Mouse (Mus musculus): ENCODE data around the gene Gmpr. TPM values are rescaled to one million over a fixed set of nuclear protein-coding genes. Genes with fewer than 3 reads are reported as not detected.
A peak's percentile ranks its signal among the peaks of the same experiment; 100 is the strongest.

The Gmpr gene
- polyA plus RNA-seq, 1 experiment from 2014 or later, result 24.9 TPM

GRCm38 (mm10) chr13:45528787-45529186, 21.5 kb downstream of the Gmpr start:
- no peaks in the 10 kb centered on the region for H3K36me3 ChIP-seq
- H3K27ac ChIP-seq, result no peak overlapping the region
- WGBS, result 82% methylated on average over 4 of the region's 4 CpGs
- H3K9me3 ChIP-seq, result no peaks in the 10 kb centered on the region
- ATAC-seq (ENCODE audit: low FRiP score, low read depth), result no peak
- no peak overlapping the region for H3K4me2 ChIP-seq (replicated peaks)
- H3K4me3 ChIP-seq, result no peak overlapping the region
- no peak overlapping the region for H3K9ac ChIP-seq
- peaks cover 15% of the 10 kb centered on the region; the same call in 1 of the 2 replicates for H3K4me1 ChIP-seq
- H3K27me3 ChIP-seq (replicated peaks), result no peaks in the 10 kb centered on the region

DNA sequence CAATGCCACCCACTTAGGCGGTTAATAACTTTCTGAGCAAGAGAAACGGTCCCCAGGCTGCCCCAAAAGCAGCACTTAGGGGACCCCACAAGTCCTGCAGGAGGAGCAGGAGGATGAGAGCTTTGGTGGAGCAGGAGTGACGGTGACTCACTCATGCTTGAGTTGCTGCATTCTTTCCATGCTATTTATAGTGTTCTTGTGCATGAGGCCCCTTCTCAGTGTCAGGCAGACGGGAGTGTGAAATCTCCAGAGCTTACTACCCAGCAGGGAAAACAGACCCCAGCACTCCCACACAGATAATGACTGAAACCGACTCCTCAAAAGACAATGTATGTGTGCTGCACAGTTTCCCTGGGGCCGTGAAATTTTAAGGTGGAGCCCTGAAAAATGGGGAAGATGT, 23.5 kb downstream of the Gmpr start:
- Histone ChIP-seq H3K4me2 (replicated peaks) (no peak overlapping the region), H3K9me3 (no peaks in the 10 kb centered on the region), H3K27me3 (replicated peaks) (no peaks in the 10 kb centered on the region), H3K27ac (no peak overlapping the region), H3K4me3 (no peak overlapping the region), H3K9ac (no peak overlapping the region), H3K36me3 (no peaks in the 10 kb centered on the region), H3K4me1 (peaks cover 15% of the 10 kb centered on the region; the same call in 1 of the 2 replicates)
- WGBS, result 23% methylated on average over 6 of the region's 6 CpGs
- no peak for ATAC-seq (ENCODE audit: low FRiP score, low read depth)

DNA sequence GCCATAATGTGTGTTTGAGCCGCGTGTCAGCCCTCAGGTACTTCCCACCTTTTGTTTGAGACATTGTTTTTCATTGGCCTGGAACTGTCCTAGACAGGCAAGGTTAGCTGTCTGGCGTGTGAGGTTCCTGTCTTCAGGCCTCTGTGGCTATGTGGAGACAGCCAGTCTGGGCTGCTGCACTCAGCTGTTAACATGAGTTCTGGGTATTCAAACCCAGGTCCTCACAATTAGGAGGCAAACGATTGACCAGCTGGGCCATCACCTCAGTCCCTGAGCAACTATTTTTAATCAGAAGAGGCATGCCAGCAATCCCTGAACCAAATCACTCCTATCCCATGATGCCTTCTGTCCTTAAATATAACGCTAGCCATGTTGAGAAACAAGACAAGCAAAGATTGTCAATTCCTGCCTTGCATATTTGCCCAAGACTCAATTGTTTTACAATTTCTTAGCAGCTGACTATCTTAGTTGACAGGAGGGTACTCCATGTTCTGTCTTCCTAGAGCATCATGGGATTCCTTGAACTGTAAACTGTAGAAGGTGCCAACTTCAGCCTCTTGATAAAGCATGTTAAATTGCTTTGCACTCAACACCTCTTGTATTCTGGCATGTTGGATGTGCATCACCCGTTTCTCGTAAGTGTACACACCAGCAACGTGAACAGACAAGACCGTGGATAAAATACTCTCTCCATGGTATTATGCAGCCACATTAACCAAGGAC, 28.6 kb downstream of the Gmpr start:
- H3K9me3 ChIP-seq, result no peaks in the 10 kb centered on the region
- ATAC-seq (ENCODE audit: low FRiP score, low read depth), result no peak
- H3K4me2 ChIP-seq (replicated peaks), result no peak overlapping the region
- H3K4me3 ChIP-seq, result no peak overlapping the region
- no peaks in the 10 kb centered on the region for H3K36me3 ChIP-seq
- H3K27ac ChIP-seq, result no peak overlapping the region
- peaks cover 9% of the 10 kb centered on the region; the same call in 1 of the 2 replicates for H3K4me1 ChIP-seq
- 89% methylated on average over 9 of the region's 9 CpGs for WGBS
- no peak overlapping the region for H3K9ac ChIP-seq
- no peaks in the 10 kb centered on the region for H3K27me3 ChIP-seq (replicated peaks)

GRCm38 (mm10) chr13:45537110-45537509, 29.9 kb downstream of the Gmpr start:
- no peak overlapping the region for H3K4me2 ChIP-seq (replicated peaks)
- H3K4me1 ChIP-seq, result peaks cover 6% of the 10 kb centered on the region; the same call in 1 of the 2 replicates
- H3K9me3 ChIP-seq, result no peaks in the 10 kb centered on the region
- no peaks in the 10 kb centered on the region for H3K27me3 ChIP-seq (replicated peaks)
- no peak overlapping the region for H3K4me3 ChIP-seq
- H3K9ac ChIP-seq, result no peak overlapping the region
- no peak overlapping the region for H3K27ac ChIP-seq
- 86% methylated on average over 9 of the region's 9 CpGs for WGBS
- no peaks in the 10 kb centered on the region for H3K36me3 ChIP-seq
- no peak for ATAC-seq (ENCODE audit: low FRiP score, low read depth)

DNA sequence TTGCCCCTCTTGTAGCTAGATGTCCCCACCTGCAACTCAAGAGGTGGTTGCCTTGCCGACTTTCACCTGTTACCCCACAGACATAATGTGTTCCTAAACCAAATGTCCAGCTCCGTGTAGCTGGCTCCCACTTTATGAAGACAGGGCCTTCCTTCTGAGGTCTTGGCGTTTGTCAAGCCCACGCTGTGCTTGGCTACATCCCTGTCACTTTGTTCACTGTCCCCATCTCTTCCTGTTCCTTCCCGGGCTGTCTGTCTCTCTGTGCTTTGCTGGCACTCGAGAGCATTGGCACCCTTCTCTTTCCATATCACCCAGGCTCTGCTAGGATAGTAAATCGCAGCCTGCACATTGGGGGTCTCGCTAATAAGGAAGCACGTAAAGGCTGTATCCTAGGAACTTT, 30.8 kb downstream of the Gmpr start:
- ATAC-seq (ENCODE audit: low FRiP score, low read depth), result no peak
- H3K9me3 ChIP-seq, result no peaks in the 10 kb centered on the region
- H3K4me2 ChIP-seq (replicated peaks), result no peak overlapping the region
- H3K36me3 ChIP-seq, result no peaks in the 10 kb centered on the region
- H3K4me3 ChIP-seq, result no peak overlapping the region
- H3K4me1 ChIP-seq, result peaks cover 6% of the 10 kb centered on the region; the same call in 1 of the 2 replicates
- H3K27me3 ChIP-seq (replicated peaks), result no peaks in the 10 kb centered on the region
- H3K9ac ChIP-seq, result no peak overlapping the region
- WGBS, result 83% methylated on average over 9 of the region's 9 CpGs
- no peak overlapping the region for H3K27ac ChIP-seq

DNA sequence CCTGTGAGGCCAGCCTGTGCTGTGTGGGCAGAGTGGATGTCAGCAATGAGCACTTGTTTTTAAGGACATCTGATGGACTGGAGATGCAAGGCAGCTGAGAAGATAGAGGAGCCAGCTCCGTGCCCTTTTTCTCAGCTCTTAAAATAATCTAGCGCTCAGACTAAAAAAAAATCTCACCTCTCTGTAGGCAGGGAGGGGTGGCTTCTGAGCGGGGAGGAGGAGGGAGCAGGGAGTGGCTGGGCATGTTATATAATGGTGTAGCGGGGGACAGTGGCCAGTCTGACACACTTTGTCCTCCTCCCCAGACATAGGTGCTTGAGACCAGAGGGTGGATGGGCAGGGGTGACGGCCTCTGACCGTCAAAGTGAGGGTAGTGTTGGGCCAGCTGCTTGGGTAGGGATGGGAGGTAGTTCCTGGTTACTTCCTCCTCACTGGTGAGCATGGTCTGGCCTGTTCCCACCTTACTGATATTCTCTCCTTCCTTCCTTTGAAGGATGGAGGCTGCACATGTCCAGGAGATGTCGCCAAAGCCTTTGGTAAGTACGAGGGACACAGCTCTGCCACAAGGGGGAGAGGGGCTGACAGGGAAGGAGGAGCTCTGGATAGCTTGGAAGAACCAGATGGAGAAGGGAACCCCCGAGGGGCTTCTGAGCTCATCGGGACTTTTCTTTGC, 31.4 kb downstream of the Gmpr start:
- WGBS, result 34% methylated on average over 10 of the region's 10 CpGs
- no peaks in the 10 kb centered on the region for H3K27me3 ChIP-seq (replicated peaks)
- H3K4me3 ChIP-seq, result peak overlapping the region; percentile 27; the same call in 1 of the 2 replicates
- peak; percentile 92 for ATAC-seq (ENCODE audit: low FRiP score, low read depth)
- no peaks in the 10 kb centered on the region for H3K9me3 ChIP-seq
- H3K4me1 ChIP-seq, result peaks cover 6% of the 10 kb centered on the region; the same call in 1 of the 2 replicates
- peak overlapping the region; percentile 60 for H3K4me2 ChIP-seq (replicated peaks)
- H3K36me3 ChIP-seq, result no peaks in the 10 kb centered on the region
- no peak overlapping the region for H3K9ac ChIP-seq
- no peak overlapping the region for H3K27ac ChIP-seq

DNA sequence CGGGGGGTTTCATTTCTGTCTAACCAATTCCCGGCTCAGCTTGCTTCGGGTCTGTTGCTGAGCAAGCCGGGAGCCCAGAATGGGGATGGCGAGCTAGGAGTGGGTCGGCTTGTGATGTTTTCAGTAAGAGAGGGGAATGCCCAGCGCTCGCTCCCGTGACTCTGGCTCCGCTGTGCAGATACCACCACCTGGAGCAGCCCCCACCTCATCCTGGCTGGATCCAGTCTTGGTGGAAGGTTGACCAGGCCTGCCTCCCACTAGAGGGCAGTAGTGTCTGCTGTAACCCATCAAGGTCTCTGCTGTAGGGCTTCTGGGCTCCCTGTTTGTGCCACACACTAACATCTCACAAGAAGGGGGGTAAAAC, 31.9 kb downstream of the Gmpr start:
- Histone ChIP-seq H3K27ac (no peak overlapping the region), H3K27me3 (replicated peaks) (no peaks in the 10 kb centered on the region), H3K9me3 (no peaks in the 10 kb centered on the region), H3K4me2 (replicated peaks) (peak overlapping the region; percentile 60), H3K36me3 (no peaks in the 10 kb centered on the region), H3K4me1 (peaks cover 6% of the 10 kb centered on the region; the same call in 1 of the 2 replicates), H3K4me3 (peak overlapping the region; percentile 27; the same call in 1 of the 2 replicates), H3K9ac (no peak overlapping the region)
- ATAC-seq (ENCODE audit: low FRiP score, low read depth), result peak; percentile 95
- 11% methylated on average over 10 of the region's 10 CpGs for WGBS

GRCm38 (mm10) chr13:45545974-45546373, 38.7 kb downstream of the Gmpr start:
- WGBS, result 91% methylated on average over 13 of the region's 13 CpGs
- Histone ChIP-seq H3K4me3 (no peak overlapping the region), H3K27me3 (replicated peaks) (no peaks in the 10 kb centered on the region), H3K4me1 (peaks cover 4% of the 10 kb centered on the region; the same call in 1 of the 2 replicates), H3K36me3 (no peaks in the 10 kb centered on the region), H3K4me2 (replicated peaks) (no peak overlapping the region), H3K27ac (no peak overlapping the region), H3K9ac (no peak overlapping the region), H3K9me3 (no peaks in the 10 kb centered on the region)
- ATAC-seq (ENCODE audit: low FRiP score, low read depth), result no peak

DNA sequence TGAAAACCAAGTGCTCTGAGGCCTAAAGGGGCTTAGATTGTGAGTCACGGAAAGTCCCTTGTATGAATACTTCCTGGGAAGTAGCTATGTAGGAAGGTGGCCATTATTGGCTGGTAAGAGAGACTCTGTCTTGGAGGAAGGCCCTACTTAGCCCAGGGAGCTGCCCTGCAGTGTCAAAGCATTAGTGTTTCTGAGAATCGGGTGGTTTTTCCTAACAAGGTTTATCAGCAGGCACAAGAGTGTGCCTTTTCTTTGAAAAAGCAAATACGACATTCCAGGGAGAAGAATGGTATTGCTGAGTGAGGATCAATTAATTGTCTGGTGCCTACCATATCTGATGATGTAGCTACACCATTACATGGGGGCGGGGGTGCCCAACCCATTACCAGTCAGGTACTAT, 39.7 kb downstream of the Gmpr start:
- peaks cover 4% of the 10 kb centered on the region; the same call in 1 of the 2 replicates for H3K4me1 ChIP-seq
- no peak for ATAC-seq (ENCODE audit: low FRiP score, low read depth)
- H3K4me2 ChIP-seq (replicated peaks), result no peak overlapping the region
- no peak overlapping the region for H3K27ac ChIP-seq
- H3K4me3 ChIP-seq, result no peak overlapping the region
- WGBS, result 85% methylated on average over 4 of the region's 4 CpGs
- no peaks in the 10 kb centered on the region for H3K9me3 ChIP-seq
- no peak overlapping the region for H3K9ac ChIP-seq
- no peaks in the 10 kb centered on the region for H3K36me3 ChIP-seq
- H3K27me3 ChIP-seq (replicated peaks), result no peaks in the 10 kb centered on the region

- no peak overlapping the region for H3K4me3 ChIP-seq
- no peak overlapping the region for H3K4me2 ChIP-seq (replicated peaks)
- no peak overlapping the region for H3K9ac ChIP-seq
- WGBS, result 76% methylated on average over 5 of the region's 5 CpGs
- ATAC-seq (ENCODE audit: low FRiP score, low read depth), result no peak
- H3K4me1 ChIP-seq, result peaks cover 4% of the 10 kb centered on the region; the same call in 1 of the 2 replicates
- H3K36me3 ChIP-seq, result no peaks in the 10 kb centered on the region
- H3K27me3 ChIP-seq (replicated peaks), result no peaks in the 10 kb centered on the region
- no peaks in the 10 kb centered on the region for H3K9me3 ChIP-seq
- H3K27ac ChIP-seq, result no peak overlapping the region
Observed at GRCm38 (mm10) chr13:45547549-45547948, 40.3 kb downstream of the Gmpr start.

GRCm38 (mm10) chr13:45553674-45554073, 46.4 kb downstream of the Gmpr start:
- no peak for ATAC-seq (ENCODE audit: low FRiP score, low read depth)
- Histone ChIP-seq H3K4me2 (replicated peaks) (no peak overlapping the region), H3K27me3 (replicated peaks) (no peaks in the 10 kb centered on the region), H3K36me3 (no peaks in the 10 kb centered on the region), H3K4me3 (no peak overlapping the region), H3K9ac (no peak overlapping the region), H3K9me3 (no peaks in the 10 kb centered on the region), H3K27ac (no peak overlapping the region), H3K4me1 (peaks cover 4% of the 10 kb centered on the region)
- WGBS, result 73% methylated on average over 7 of the region's 7 CpGs

- 73% methylated on average over 4 of the region's 4 CpGs for WGBS
- Histone ChIP-seq H3K4me2 (replicated peaks) (no peak overlapping the region), H3K9me3 (no peaks in the 10 kb centered on the region), H3K36me3 (no peaks in the 10 kb centered on the region), H3K27me3 (replicated peaks) (no peaks in the 10 kb centered on the region), H3K4me3 (no peak overlapping the region), H3K9ac (no peak overlapping the region), H3K27ac (no peak overlapping the region), H3K4me1 (no peaks in the 10 kb centered on the region; the same call in 1 of the 2 replicates)
- ATAC-seq (ENCODE audit: low FRiP score, low read depth), result no peak
Observed at GRCm38 (mm10) chr13:45558367-45558766, 51.1 kb downstream of the Gmpr start.
